Mouse (Mus musculus) brain, adult 2 months (tissue): Measurements from ENCODE around the gene Acvr2b.
"Not testable (repeated sequence)": the region's sequence is repeated elsewhere in the genome, so short reads cannot be mapped to it uniquely, and the experiment has no call there.

Source experiments
- DNase-seq: peaks from one replicate; pipeline ENCODE4 v3.0.0; 2011; ENCODE audit warnings: low read depth, low spot score

Gene Acvr2b

GRCm38 (mm10) chr9:119401801-119402214, at the start of gene Acvr2b:
Gene Acvr2b, plus strand, starts transcription at chr9:119402118.
- DNase-seq: peak; percentile 97

GRCm38 (mm10) chr9:119353926-119354325, 48.0 kb upstream of the Acvr2b start:
- DNase-seq: no peak

- DNase-seq: peak; percentile 59
Observed at GRCm38 (mm10) chr9:119355943-119356342, 46.0 kb upstream of the Acvr2b start.

- DNase-seq: peak; percentile 93
Observed at GRCm38 (mm10) chr9:119357331-119358057, 44.4 kb upstream of the Acvr2b start, which contains the start of gene Xylb. Gene Xylb, plus strand, starts transcription at chr9:119357381.

- no peak for DNase-seq
Observed at GRCm38 (mm10) chr9:119358058-119358429, 43.9 kb upstream of the Acvr2b start.

- no peak for DNase-seq
Observed at GRCm38 (mm10) chr9:119361416-119361815, 40.5 kb upstream of the Acvr2b start.

GRCm38 (mm10) chr9:119363229-119363628, 38.7 kb upstream of the Acvr2b start:
- no peak for DNase-seq

GRCm38 (mm10) chr9:119365284-119365683, 36.6 kb upstream of the Acvr2b start, which contains the start of gene Slc22a14:
Gene Slc22a14, minus strand, starts transcription at chr9:119365553.
- peak; percentile 43 for DNase-seq

- DNase-seq: no peak
Observed at GRCm38 (mm10) chr9:119368367-119368766, 33.6 kb upstream of the Acvr2b start.

- DNase-seq: not testable (repeated sequence)
Observed at GRCm38 (mm10) chr9:119370770-119371169, 31.1 kb upstream of the Acvr2b start.

GRCm38 (mm10) chr9:119371251-119371650, 30.7 kb upstream of the Acvr2b start:
- no peak for DNase-seq

- DNase-seq: no peak
Observed at GRCm38 (mm10) chr9:119375008-119375407, 26.9 kb upstream of the Acvr2b start.

- DNase-seq: no peak
Observed at GRCm38 (mm10) chr9:119375556-119375955, 26.4 kb upstream of the Acvr2b start.

GRCm38 (mm10) chr9:119378231-119378630, 23.7 kb upstream of the Acvr2b start:
- no peak for DNase-seq

- DNase-seq: peak; percentile 74
Observed at GRCm38 (mm10) chr9:119382603-119383002, 19.3 kb upstream of the Acvr2b start.

GRCm38 (mm10) chr9:119388956-119389355, 13.0 kb upstream of the Acvr2b start:
- DNase-seq: no peak

GRCm38 (mm10) chr9:119390214-119390613, 11.7 kb upstream of the Acvr2b start:
- DNase-seq: no peak

GRCm38 (mm10) chr9:119394808-119395207, 7.1 kb upstream of the Acvr2b start:
- DNase-seq: no peak

- DNase-seq: peak; percentile 75
Observed at GRCm38 (mm10) chr9:119401351-119401750, 567 bp upstream of the Acvr2b start.

GRCm38 (mm10) chr9:119402253-119403235, 626 bp downstream of the Acvr2b start:
- peak; percentile 65 for DNase-seq

GRCm38 (mm10) chr9:119403236-119403641, 1.3 kb downstream of the Acvr2b start:
- peak; percentile 28 for DNase-seq

- DNase-seq: no peak
Observed at GRCm38 (mm10) chr9:119404090-119404489, 2.2 kb downstream of the Acvr2b start.
